Mouse (Mus musculus): ENCODE measurements around the gene Golt1a. TPM values are rescaled to one million over a fixed set of nuclear protein-coding genes. Genes with fewer than 3 reads are reported as not detected.

Golt1a gene
- polyA plus RNA-seq, 1 experiment from 2014 or later, result 0.11 TPM

- Histone ChIP-seq H3K9me3 (ENCODE audit: control insufficient read depth, low read length) (no peaks in the 10 kb centered on the region), H3K27ac (ENCODE audit: low read length) (no peak overlapping the region), H3K36me3 (ENCODE audit: control insufficient read depth, insufficient read depth, low read length) (0 out of 2 replicates have a peak, but pooled peaks cover 2% of the 10 kb centered on the region), H3K4me1 (replicated peaks; ENCODE audit: control insufficient read depth, insufficient read depth, low read length) (no peaks in the 10 kb centered on the region; the same call in 1 of the 2 replicates), H3K4me3 (ENCODE audit: low read length) (no peak overlapping the region), H3K4me2 (ENCODE audit: low read depth, low read length) (no peak overlapping the region), H3K9ac (ENCODE audit: low read length) (no peak overlapping the region), H3K27me3 (ENCODE audit: control insufficient read depth, insufficient read depth, low read depth, low read length) (no peaks in the 10 kb centered on the region)
- 91% methylated on average over 19 of the region's 19 CpGs for WGBS
- no peak for ATAC-seq (ENCODE audit: low read depth)
These were observed 35.4 kb upstream of the Golt1a start for GRCm38 (mm10) chr1:133274163-133274562.

DNA sequence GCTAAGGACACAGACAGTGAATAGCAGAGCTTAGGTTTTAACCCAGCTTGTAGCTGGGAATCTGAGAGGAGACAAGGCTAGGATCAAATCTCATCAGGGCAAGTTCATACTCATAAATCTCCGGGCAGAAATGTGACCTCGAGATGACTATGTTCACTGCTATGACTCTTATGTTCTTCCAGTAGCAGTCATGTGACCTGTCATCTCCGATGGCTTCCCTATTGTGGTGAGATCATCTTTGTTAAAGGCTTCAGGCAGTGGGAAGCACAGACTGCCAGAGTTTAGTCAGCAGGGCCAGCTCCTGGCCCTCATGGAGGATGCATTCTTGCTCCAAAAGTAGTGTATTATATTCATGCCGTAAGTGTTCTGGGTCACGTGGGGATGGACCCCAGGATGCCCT is 32.6 kb upstream of the Golt1a start:
- Histone ChIP-seq H3K27me3 (ENCODE audit: control insufficient read depth, insufficient read depth, low read depth, low read length) (no peaks in the 10 kb centered on the region), H3K4me3 (ENCODE audit: low read length) (no peak overlapping the region), H3K9ac (ENCODE audit: low read length) (no peak overlapping the region), H3K4me2 (ENCODE audit: low read depth, low read length) (no peak overlapping the region), H3K36me3 (ENCODE audit: control insufficient read depth, insufficient read depth, low read length) (0 out of 2 replicates have a peak, but pooled peaks cover 2% of the 10 kb centered on the region), H3K4me1 (replicated peaks; ENCODE audit: control insufficient read depth, insufficient read depth, low read length) (no peaks in the 10 kb centered on the region), H3K9me3 (ENCODE audit: control insufficient read depth, low read length) (no peaks in the 10 kb centered on the region), H3K27ac (ENCODE audit: low read length) (no peak overlapping the region)
- WGBS, result 64% methylated on average over 5 of the region's 5 CpGs
- ATAC-seq (ENCODE audit: low read depth), result no peak

GRCm38 (mm10) chr1:133278539-133278938 is 31.1 kb upstream of the Golt1a start:
- Histone ChIP-seq H3K27me3 (ENCODE audit: control insufficient read depth, insufficient read depth, low read depth, low read length) (no peaks in the 10 kb centered on the region), H3K27ac (ENCODE audit: low read length) (no peak overlapping the region), H3K36me3 (ENCODE audit: control insufficient read depth, insufficient read depth, low read length) (no peaks in the 10 kb centered on the region), H3K4me1 (replicated peaks; ENCODE audit: control insufficient read depth, insufficient read depth, low read length) (no peaks in the 10 kb centered on the region), H3K9ac (ENCODE audit: low read length) (no peak overlapping the region), H3K4me3 (ENCODE audit: low read length) (no peak overlapping the region), H3K9me3 (ENCODE audit: control insufficient read depth, low read length) (no peaks in the 10 kb centered on the region), H3K4me2 (ENCODE audit: low read depth, low read length) (no peak overlapping the region)
- WGBS, result 65% methylated on average over 6 of the region's 6 CpGs
- ATAC-seq (ENCODE audit: low read depth), result no peak

DNA sequence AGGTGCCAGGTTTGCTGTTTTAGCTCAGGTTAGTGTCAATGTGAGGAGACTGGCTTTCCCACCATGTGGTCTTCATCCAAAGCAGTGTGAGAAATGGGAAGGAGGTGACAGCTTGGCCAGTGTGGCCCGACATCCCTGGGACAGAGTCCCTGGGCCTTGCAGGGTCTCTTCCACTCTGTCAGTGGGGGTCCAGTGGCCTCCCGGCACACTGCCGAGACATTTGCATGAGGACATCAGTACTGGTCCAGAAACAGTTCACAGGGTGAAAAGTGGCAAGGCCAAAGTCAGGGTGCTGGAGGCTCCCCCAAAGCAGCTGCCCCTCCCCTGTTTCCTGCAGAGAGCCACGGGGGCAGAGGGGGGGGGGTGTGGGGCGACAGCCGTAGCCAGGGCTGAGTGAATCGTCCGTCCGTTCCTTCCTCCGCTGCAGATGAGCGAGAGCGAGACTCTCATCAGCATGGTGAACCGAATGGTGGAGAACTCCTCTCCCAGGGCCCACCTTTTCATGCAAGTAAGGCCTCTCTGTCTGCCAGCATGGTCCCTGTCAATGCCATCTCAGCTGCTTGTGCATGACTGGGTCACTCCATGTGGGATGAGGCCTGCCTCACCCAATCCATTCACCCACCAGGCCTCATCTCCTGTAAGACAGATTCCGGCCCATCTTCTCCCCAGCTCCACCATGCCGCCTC is 30.5 kb upstream of the Golt1a start:
- H3K36me3 ChIP-seq (ENCODE audit: control insufficient read depth, insufficient read depth, low read length), result no peaks in the 10 kb centered on the region
- H3K4me1 ChIP-seq (replicated peaks; ENCODE audit: control insufficient read depth, insufficient read depth, low read length), result no peaks in the 10 kb centered on the region
- no peak overlapping the region for H3K27ac ChIP-seq (ENCODE audit: low read length)
- H3K4me3 ChIP-seq (ENCODE audit: low read length), result no peak overlapping the region
- no peaks in the 10 kb centered on the region for H3K27me3 ChIP-seq (ENCODE audit: control insufficient read depth, insufficient read depth, low read depth, low read length)
- peak; percentile 53 for ATAC-seq (ENCODE audit: low read depth)
- WGBS, result 51% methylated on average over 15 of the region's 15 CpGs
- no peaks in the 10 kb centered on the region for H3K9me3 ChIP-seq (ENCODE audit: control insufficient read depth, low read length)
- H3K4me2 ChIP-seq (ENCODE audit: low read depth, low read length), result no peak overlapping the region
- no peak overlapping the region for H3K9ac ChIP-seq (ENCODE audit: low read length)

- WGBS, result 54% methylated on average over 11 of the region's 11 CpGs
- Histone ChIP-seq H3K27me3 (ENCODE audit: control insufficient read depth, insufficient read depth, low read depth, low read length) (no peaks in the 10 kb centered on the region), H3K4me3 (ENCODE audit: low read length) (no peak overlapping the region), H3K9ac (ENCODE audit: low read length) (no peak overlapping the region), H3K4me1 (replicated peaks; ENCODE audit: control insufficient read depth, insufficient read depth, low read length) (no peaks in the 10 kb centered on the region), H3K27ac (ENCODE audit: low read length) (no peak overlapping the region), H3K9me3 (ENCODE audit: control insufficient read depth, low read length) (no peaks in the 10 kb centered on the region), H3K4me2 (ENCODE audit: low read depth, low read length) (no peak overlapping the region), H3K36me3 (ENCODE audit: control insufficient read depth, insufficient read depth, low read length) (no peaks in the 10 kb centered on the region)
- no peak for ATAC-seq (ENCODE audit: low read depth)
These were observed 29.9 kb upstream of the Golt1a start for GRCm38 (mm10) chr1:133279632-133280093.

DNA sequence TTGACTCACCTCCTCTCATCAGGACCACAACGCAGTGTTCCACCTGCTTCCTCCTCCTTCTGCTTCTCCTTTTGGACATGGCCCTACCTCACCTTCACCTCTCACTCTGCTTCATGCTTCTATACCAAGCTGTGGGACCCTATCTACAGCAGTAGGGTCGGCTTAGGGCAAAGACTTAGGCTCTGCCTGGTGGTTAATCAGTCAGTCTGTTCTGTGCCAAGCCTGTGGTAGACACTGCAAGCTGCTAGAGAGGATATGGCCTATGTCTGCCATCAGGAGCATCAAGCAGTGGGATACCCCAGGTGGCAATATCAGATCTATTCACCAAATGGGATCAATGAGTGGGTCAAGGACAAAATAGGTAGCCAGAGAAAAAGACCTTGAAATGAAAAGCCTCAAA is 29.1 kb upstream of the Golt1a start:
- no peak for ATAC-seq (ENCODE audit: low read depth)
- WGBS, result 86% methylated on average over 2 of the region's 2 CpGs
- no peaks in the 10 kb centered on the region for H3K4me1 ChIP-seq (replicated peaks; ENCODE audit: control insufficient read depth, insufficient read depth, low read length)

GRCm38 (mm10) chr1:133285907-133286306 is 23.7 kb upstream of the Golt1a start:
- no peak overlapping the region for H3K27ac ChIP-seq (ENCODE audit: low read length)
- H3K36me3 ChIP-seq (ENCODE audit: control insufficient read depth, insufficient read depth, low read length), result no peaks in the 10 kb centered on the region
- no peak for ATAC-seq (ENCODE audit: low read depth)
- H3K27me3 ChIP-seq (ENCODE audit: control insufficient read depth, insufficient read depth, low read depth, low read length), result no peaks in the 10 kb centered on the region
- no peak overlapping the region for H3K4me2 ChIP-seq (ENCODE audit: low read depth, low read length)
- H3K4me3 ChIP-seq (ENCODE audit: low read length), result no peak overlapping the region
- no peaks in the 10 kb centered on the region for H3K4me1 ChIP-seq (replicated peaks; ENCODE audit: control insufficient read depth, insufficient read depth, low read length)
- H3K9ac ChIP-seq (ENCODE audit: low read length), result no peak overlapping the region
- WGBS, result 78% methylated on average over 7 of the region's 7 CpGs
- H3K9me3 ChIP-seq (ENCODE audit: control insufficient read depth, low read length), result no peaks in the 10 kb centered on the region

More for the DNA sequence above, 29.1 kb upstream of the Golt1a start:
- H3K36me3 ChIP-seq (ENCODE audit: control insufficient read depth, insufficient read depth, low read length), result no peaks in the 10 kb centered on the region
- H3K27me3 ChIP-seq (ENCODE audit: control insufficient read depth, insufficient read depth, low read depth, low read length), result no peaks in the 10 kb centered on the region
- H3K9me3 ChIP-seq (ENCODE audit: control insufficient read depth, low read length), result no peaks in the 10 kb centered on the region
- H3K4me3 ChIP-seq (ENCODE audit: low read length), result no peak overlapping the region
- H3K9ac ChIP-seq (ENCODE audit: low read length), result no peak overlapping the region
- H3K4me2 ChIP-seq (ENCODE audit: low read depth, low read length), result no peak overlapping the region
- H3K27ac ChIP-seq (ENCODE audit: low read length), result no peak overlapping the region

- Histone ChIP-seq H3K4me1 (replicated peaks; ENCODE audit: control insufficient read depth, insufficient read depth, low read length) (no peaks in the 10 kb centered on the region), H3K27me3 (ENCODE audit: control insufficient read depth, insufficient read depth, low read depth, low read length) (no peaks in the 10 kb centered on the region), H3K4me2 (ENCODE audit: low read depth, low read length) (no peak overlapping the region), H3K9me3 (ENCODE audit: control insufficient read depth, low read length) (no peaks in the 10 kb centered on the region), H3K27ac (ENCODE audit: low read length) (no peak overlapping the region), H3K9ac (ENCODE audit: low read length) (no peak overlapping the region), H3K36me3 (ENCODE audit: control insufficient read depth, insufficient read depth, low read length) (no peaks in the 10 kb centered on the region), H3K4me3 (ENCODE audit: low read length) (no peak overlapping the region)
- 86% methylated on average over 4 of the region's 4 CpGs for WGBS
- ATAC-seq (ENCODE audit: low read depth), result no peak
These were observed 22.5 kb upstream of the Golt1a start for GRCm38 (mm10) chr1:133287051-133287450.

- H3K9me3 ChIP-seq (ENCODE audit: control insufficient read depth, low read length), result no peaks in the 10 kb centered on the region
- WGBS, result 88% methylated on average over 12 of the region's 12 CpGs
- H3K4me3 ChIP-seq (ENCODE audit: low read length), result no peak overlapping the region
- no peaks in the 10 kb centered on the region for H3K27me3 ChIP-seq (ENCODE audit: control insufficient read depth, insufficient read depth, low read depth, low read length)
- no peak for ATAC-seq (ENCODE audit: low read depth)
- no peak overlapping the region for H3K4me2 ChIP-seq (ENCODE audit: low read depth, low read length)
- no peak overlapping the region for H3K27ac ChIP-seq (ENCODE audit: low read length)
- H3K36me3 ChIP-seq (ENCODE audit: control insufficient read depth, insufficient read depth, low read length), result no peaks in the 10 kb centered on the region
- H3K4me1 ChIP-seq (replicated peaks; ENCODE audit: control insufficient read depth, insufficient read depth, low read length), result no peaks in the 10 kb centered on the region
- no peak overlapping the region for H3K9ac ChIP-seq (ENCODE audit: low read length)
These were observed 21.7 kb upstream of the Golt1a start for GRCm38 (mm10) chr1:133287880-133288279.
